Mouse (Mus musculus): ENCODE results near the gene Adora1.

Adora1 gene

GRCm38 (mm10) chr1:134240701-134241100 lies 5.5 kb upstream of the Adora1 start:
- DNase-seq (ENCODE audit: low read depth) = no peak

- DNase-seq (ENCODE audit: low read depth) = no peak
These were observed 2.2 kb upstream of the Adora1 start for GRCm38 (mm10) chr1:134237438-134237837.

- DNase-seq (ENCODE audit: low read depth) = no peak
These were observed 911 bp upstream of the Adora1 start for GRCm38 (mm10) chr1:134236142-134236541.

- no peak for DNase-seq (ENCODE audit: low read depth)
These were observed 508 bp downstream of the Adora1 start for GRCm38 (mm10) chr1:134234455-134235390.

GRCm38 (mm10) chr1:134233681-134234454 lies 1.4 kb downstream of the Adora1 start:
- DNase-seq (ENCODE audit: low read depth) = no peak

- DNase-seq (ENCODE audit: low read depth) = no peak
These were observed 2.3 kb downstream of the Adora1 start for GRCm38 (mm10) chr1:134232778-134233531.

- DNase-seq (ENCODE audit: low read depth) = no peak
These were observed 2.9 kb downstream of the Adora1 start for GRCm38 (mm10) chr1:134232326-134232725.

- no peak for DNase-seq (ENCODE audit: low read depth)
These were observed 3.5 kb downstream of the Adora1 start for GRCm38 (mm10) chr1:134231681-134232080.

- DNase-seq (ENCODE audit: low read depth) = no peak
These were observed 4.0 kb downstream of the Adora1 start for GRCm38 (mm10) chr1:134231270-134231669.

- no peak for DNase-seq (ENCODE audit: low read depth)
These were observed 4.5 kb downstream of the Adora1 start for GRCm38 (mm10) chr1:134230638-134231228.

- no peak for DNase-seq (ENCODE audit: low read depth)
These were observed 5.2 kb downstream of the Adora1 start for GRCm38 (mm10) chr1:134229806-134230575.

- no peak for DNase-seq (ENCODE audit: low read depth)
These were observed 8.5 kb downstream of the Adora1 start for GRCm38 (mm10) chr1:134226739-134227138.

- no peak for DNase-seq (ENCODE audit: low read depth)
These were observed 9.9 kb downstream of the Adora1 start for GRCm38 (mm10) chr1:134225375-134225774.

GRCm38 (mm10) chr1:134224649-134225227 lies 10.5 kb downstream of the Adora1 start:
- no peak for DNase-seq (ENCODE audit: low read depth)

- no peak for DNase-seq (ENCODE audit: low read depth)
These were observed 12.8 kb downstream of the Adora1 start for GRCm38 (mm10) chr1:134222122-134223055.

GRCm38 (mm10) chr1:134221172-134221571 lies 14.1 kb downstream of the Adora1 start:
- DNase-seq (ENCODE audit: low read depth) = peak; percentile 25

GRCm38 (mm10) chr1:134219608-134220007 lies 15.6 kb downstream of the Adora1 start:
- DNase-seq (ENCODE audit: low read depth) = no peak

- DNase-seq (ENCODE audit: low read depth) = no peak
These were observed 17.3 kb downstream of the Adora1 start for GRCm38 (mm10) chr1:134217942-134218341.

GRCm38 (mm10) chr1:134217028-134217481 lies 18.2 kb downstream of the Adora1 start:
- DNase-seq (ENCODE audit: low read depth) = no peak

GRCm38 (mm10) chr1:134216629-134216971 lies 18.6 kb downstream of the Adora1 start:
- DNase-seq (ENCODE audit: low read depth) = no peak
